Mouse (Mus musculus) hindbrain, postnatal 0 days (tissue): ENCODE measurements around the gene Kif27. TPM values are rescaled to one million over a fixed set of nuclear protein-coding genes. Genes with fewer than 3 reads are reported as not detected.

Source experiments
- ATAC-seq: fragments of 200-750 bp; cut with Nextera tagmentation; 2 replicates; pipeline ENCODE4 v1.8.0; 2017; ENCODE audit warnings: mild to moderate bottlenecking, moderate TSS enrichment, moderate library complexity
- DNase-seq: peaks from one replicate; pipeline ENCODE4 v3.0.0-alpha.2; 2015; ENCODE audit warnings: low spot score
- H3K27ac ChIP-seq: fragments of 300-500 bp; sonication (generic); 2 replicates; pipeline ENCODE4 v1.5.1; 2014; ENCODE audit warnings: mild to moderate bottlenecking
- H3K27me3 ChIP-seq: fragments of 300-500 bp; sonication (generic); 2 replicates; pipeline ENCODE4 v1.6.1; 2014; ENCODE audit warnings: low read length, mixed read lengths; ENCODE audit not compliant: insufficient read depth
- H3K36me3 ChIP-seq: fragments of 300-500 bp; sonication (generic); 2 replicates; pipeline ENCODE4 v1.6.1; 2014; ENCODE audit warnings: low read length, mixed read lengths; ENCODE audit not compliant: insufficient read depth
- H3K4me1 ChIP-seq: fragments of 300-500 bp; sonication (generic); 2 replicates; pipeline ENCODE4 v1.6.1; 2014; ENCODE audit warnings: antibody characterized with exemption, low read length, mixed read lengths; ENCODE audit not compliant: insufficient read depth
- H3K4me2 ChIP-seq: fragments of 300-500 bp; sonication (generic); 2 replicates; pipeline ENCODE4 v1.6.1; 2014; ENCODE audit warnings: low read depth, mild to moderate bottlenecking, low read length, moderate library complexity, mixed read lengths
- H3K4me3 ChIP-seq: fragments of 300-500 bp; sonication (generic); 2 replicates; pipeline ENCODE4 v1.5.1; 2014; ENCODE audit warnings: low read length
- H3K9ac ChIP-seq: fragments of 300-500 bp; sonication (generic); replicated peaks from 2 replicates; pipeline ENCODE4 v1.6.1; 2014; ENCODE audit warnings: mild to moderate bottlenecking, low read length, moderate library complexity, mixed read lengths
- H3K9me3 ChIP-seq: fragments of 300-500 bp; sonication (generic); 2 replicates; pipeline ENCODE4 v1.6.1; 2016; ENCODE audit warnings: low read length, mixed read lengths
- CTCF ChIP-seq: IDR thresholded peaks from 2 replicates; pipeline ENCODE4 v1.5.1; 2016; ENCODE audit warnings: antibody characterized with exemption, control low read depth, low read depth
- WGBS: fragments of 180-500 bp; shearing (Covaris S2); extraction: QIAGEN DNeasy Blood & Tissue Kit; methylation state at CpG from one replicate; pipeline ENCODE4 v1.1.7; 2014; 5-methylcytosine and 5-hydroxymethylcytosine counted together
- microRNA counts: library from miRNA; unstranded; fragments of <30 nt; microRNA quantifications from one replicate; lab custom pipeline; 2015
- microRNA-seq, 2 experiments: library from miRNA; unstranded; fragments of <30 nt; microRNA quantifications; one replicate each; pipeline ENCODE4; 2016
- polyA plus RNA-seq: library from polyadenylated mRNA; unstranded; fragments of >200 nt; fragmentation: Nextera tagmentation; extraction: Ambion mirVana; gene quantifications from 2 replicates; pipeline ENCODE4 v1.2.1, GENCODE M21; 2015
- total RNA-seq: library from RNA; depleted of rRNA; stranded (reverse); fragments of >200 nt; gene quantifications from 2 replicates; pipeline ENCODE4 v1.2.3, GENCODE M21; 2014; rRNA removed

Gene Kif27
- total and polyA plus RNA-seq, 2 experiments from 2014 or later = 1.2 to 1.7 TPM

DNA sequence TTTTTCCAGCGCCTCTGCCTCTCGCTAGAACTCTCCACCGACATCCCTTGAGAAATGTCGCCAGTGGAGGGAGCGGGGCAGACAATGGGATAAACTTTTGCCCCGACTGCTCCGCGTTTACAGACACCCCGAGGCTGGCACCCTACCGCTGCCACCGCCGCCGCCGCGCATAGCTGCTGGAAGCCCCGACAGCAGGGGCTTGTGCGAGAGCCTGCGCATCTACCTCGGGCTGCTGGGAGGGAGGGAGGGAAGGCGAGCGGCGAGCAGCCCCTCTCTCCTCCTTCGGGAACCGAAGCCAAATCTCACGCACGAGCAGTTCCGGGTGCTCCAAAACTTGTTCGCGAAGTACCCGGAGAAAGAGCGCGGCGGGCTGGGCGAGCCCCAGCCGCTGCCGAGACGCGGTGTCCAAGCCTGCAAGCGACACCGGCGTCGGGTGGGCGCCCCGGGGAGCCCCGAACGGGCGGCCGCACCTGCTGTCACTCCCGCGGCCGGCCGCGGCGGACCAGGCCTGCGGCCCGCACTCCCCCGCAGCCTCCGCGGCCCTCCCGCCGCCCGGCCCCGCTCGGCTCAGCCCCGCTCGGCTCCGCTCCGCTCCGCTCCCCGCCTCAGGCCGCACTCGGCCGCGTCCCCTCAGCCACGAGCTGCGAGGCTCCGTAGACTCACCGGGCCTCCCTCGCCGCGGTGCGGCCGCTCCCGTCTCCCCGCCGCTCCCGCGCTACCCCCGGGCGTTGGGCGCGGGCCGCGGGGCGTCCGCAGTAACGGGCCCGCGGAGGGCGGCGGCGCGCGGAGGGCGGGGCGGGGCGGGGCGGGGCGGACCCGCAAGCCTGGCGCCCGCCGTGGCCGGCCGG, 85.3 kb downstream of the Kif27 start:
- H3K36me3 ChIP-seq = no peaks in the 10 kb centered on the region
- no peak for TF ChIP-seq CTCF
- H3K27me3 ChIP-seq = no peaks in the 10 kb centered on the region
- H3K9me3 ChIP-seq = no peaks in the 10 kb centered on the region
- H3K4me1 ChIP-seq = 0 out of 2 replicates have a peak, but pooled peaks cover 5% of the 10 kb centered on the region
- 2% methylated on average over 92 of the region's 115 CpGs for WGBS
- H3K4me2 ChIP-seq = peak overlapping the region; percentile 81
- DNase-seq (peak; percentile 72), ATAC-seq (peak; percentile 65)
- H3K27ac ChIP-seq = peak overlapping the region; percentile 83
- peak overlapping the region; percentile 86 for H3K4me3 ChIP-seq
- H3K9ac ChIP-seq = peak overlapping the region; percentile 83

DNA sequence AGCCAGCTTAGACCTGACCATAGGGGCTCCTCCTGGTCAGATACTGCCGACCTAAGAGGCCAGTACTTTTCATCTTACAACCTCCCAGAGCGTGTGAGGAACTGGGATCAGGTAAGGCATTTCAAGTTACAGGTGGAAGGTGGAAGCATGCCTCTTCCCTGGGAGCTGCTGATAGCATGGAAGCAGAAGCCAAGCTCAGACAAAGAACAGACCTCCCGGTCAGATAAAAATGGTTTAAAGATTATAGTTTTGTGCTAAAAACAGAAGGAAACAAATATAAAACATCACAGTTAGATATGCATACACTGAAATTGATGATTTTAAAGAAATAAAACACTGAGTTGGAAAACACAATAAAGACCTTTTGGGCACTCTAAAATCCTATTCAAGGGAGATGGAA, 92.1 kb downstream of the Kif27 start:
- WGBS = 85% methylated on average over 3 of the region's 3 CpGs
- Histone ChIP-seq H3K27ac (no peak overlapping the region), H3K9me3 (no peaks in the 10 kb centered on the region), H3K4me3 (no peak overlapping the region), H3K36me3 (peaks cover 3% of the 10 kb centered on the region; the same call in 1 of the 2 replicates), H3K4me1 (no peaks in the 10 kb centered on the region), H3K4me2 (no peak overlapping the region), H3K9ac (no peak overlapping the region), H3K27me3 (no peaks in the 10 kb centered on the region)
- no peak for DNase-seq
- ATAC-seq = no peak
- TF ChIP-seq CTCF = no peak

DNA sequence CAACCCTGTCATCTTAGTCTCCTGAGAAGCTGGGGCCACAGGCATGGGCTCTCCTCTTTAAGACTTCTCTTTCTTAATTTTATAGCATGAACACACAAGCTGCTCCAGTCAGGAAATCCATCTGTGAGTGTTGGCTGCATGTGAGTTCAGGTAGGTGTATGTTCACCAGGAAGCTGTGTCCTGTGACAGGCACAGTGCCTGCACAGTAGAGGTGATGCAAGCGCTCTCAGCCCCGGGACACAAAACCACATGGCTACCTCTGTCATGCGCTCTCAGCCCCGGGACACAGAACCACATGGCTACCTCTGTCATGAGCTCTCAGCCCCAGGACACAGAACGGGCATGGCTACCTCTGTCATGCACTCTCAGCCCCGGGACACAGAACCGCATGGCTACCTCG, 95.4 kb downstream of the Kif27 start:
- DNase-seq = no peak
- no peak for TF ChIP-seq CTCF
- H3K9ac ChIP-seq = no peak overlapping the region
- ATAC-seq = no peak
- no peaks in the 10 kb centered on the region for H3K27me3 ChIP-seq
- H3K4me3 ChIP-seq = no peak overlapping the region
- H3K36me3 ChIP-seq = peaks cover 3% of the 10 kb centered on the region; the same call in 1 of the 2 replicates
- H3K27ac ChIP-seq = no peak overlapping the region
- no peaks in the 10 kb centered on the region for H3K9me3 ChIP-seq
- no peaks in the 10 kb centered on the region for H3K4me1 ChIP-seq
- WGBS = 81% methylated on average over 8 of the region's 8 CpGs
- H3K4me2 ChIP-seq = no peak overlapping the region

DNA sequence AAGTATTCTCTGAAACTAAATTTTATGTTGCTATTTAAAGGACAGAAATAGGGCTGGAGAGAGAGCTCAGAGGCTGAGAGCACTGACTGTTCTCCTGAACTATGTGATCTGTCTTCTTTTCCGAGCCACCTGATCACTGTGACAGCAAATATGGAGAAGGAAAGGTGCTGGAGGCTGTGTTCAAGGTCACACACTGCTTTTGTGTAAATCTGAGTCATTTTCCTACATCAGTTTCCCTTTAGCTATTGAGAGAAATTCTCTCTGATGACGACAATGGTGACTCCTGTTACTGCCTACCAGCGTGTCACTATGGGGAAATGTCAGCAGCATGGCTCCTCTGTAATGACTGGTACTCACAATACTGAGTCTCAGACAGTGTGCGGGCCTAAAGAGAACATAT, 97.2 kb downstream of the Kif27 start:
- no peaks in the 10 kb centered on the region for H3K4me1 ChIP-seq
- no peaks in the 10 kb centered on the region for H3K27me3 ChIP-seq
- H3K9me3 ChIP-seq = no peaks in the 10 kb centered on the region
- no peak overlapping the region for H3K9ac ChIP-seq
- no peak overlapping the region for H3K4me2 ChIP-seq
- no peak overlapping the region for H3K4me3 ChIP-seq
- H3K27ac ChIP-seq = no peak overlapping the region
- no peak for DNase-seq
- 87% methylated on average over 4 of the region's 4 CpGs for WGBS
- no peak for ATAC-seq
- peaks cover 3% of the 10 kb centered on the region; the same call in 1 of the 2 replicates for H3K36me3 ChIP-seq
- TF ChIP-seq CTCF = no peak

DNA sequence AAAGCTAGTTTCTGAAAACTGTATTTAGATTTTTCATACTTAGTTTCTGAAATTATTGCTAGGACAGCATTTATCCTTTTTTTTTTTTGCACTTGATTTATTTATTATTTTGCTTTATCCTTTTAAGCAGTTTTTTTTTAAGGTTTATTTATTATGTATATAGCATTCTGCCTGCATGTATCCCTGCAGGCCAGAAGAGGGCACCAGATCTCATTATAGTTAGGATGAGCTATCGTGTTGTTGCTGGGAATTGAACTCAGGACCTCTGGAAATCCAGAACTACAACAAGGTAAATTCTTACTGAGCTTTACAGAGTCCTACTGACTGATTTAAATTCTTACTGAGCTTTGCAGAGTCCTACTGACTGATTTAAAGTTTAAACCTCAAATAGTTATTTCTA, 105.7 kb downstream of the Kif27 start:
- TF ChIP-seq CTCF = peak; percentile 34
- Histone ChIP-seq H3K9me3 (no peaks in the 10 kb centered on the region), H3K9ac (no peak overlapping the region), H3K27me3 (no peaks in the 10 kb centered on the region), H3K36me3 (peaks cover 10% of the 10 kb centered on the region; the same call in 1 of the 2 replicates), H3K4me1 (no peaks in the 10 kb centered on the region), H3K4me3 (no peak overlapping the region), H3K4me2 (no peak overlapping the region), H3K27ac (no peak overlapping the region)
- WGBS = 90% methylated on average over 1 of the region's 1 CpGs
- no peak for ATAC-seq
- DNase-seq = no peak

DNA sequence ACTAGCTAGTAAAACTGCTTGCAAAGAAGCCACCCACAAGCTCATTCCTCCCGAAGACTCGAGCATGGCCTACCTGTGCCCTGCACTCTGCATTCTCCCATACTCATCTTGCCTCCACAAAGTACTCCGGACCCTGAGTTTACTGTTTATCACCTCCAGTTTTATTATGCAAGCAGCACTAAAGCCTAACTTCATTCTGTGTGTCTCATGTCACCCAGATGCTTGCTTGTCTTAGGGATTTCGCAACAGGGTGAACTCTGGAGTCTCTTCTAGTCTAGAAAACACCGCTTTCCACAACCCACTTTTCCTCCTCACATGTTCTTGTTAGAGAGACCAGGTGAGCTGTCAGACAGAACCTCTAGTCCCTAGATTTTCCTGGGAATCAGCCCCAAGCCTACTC, 110.0 kb downstream of the Kif27 start:
- Histone ChIP-seq H3K36me3 (peaks cover 5% of the 10 kb centered on the region; the same call in 1 of the 2 replicates), H3K27ac (no peak overlapping the region), H3K9me3 (no peaks in the 10 kb centered on the region), H3K27me3 (no peaks in the 10 kb centered on the region), H3K4me2 (no peak overlapping the region), H3K9ac (no peak overlapping the region), H3K4me1 (no peaks in the 10 kb centered on the region), H3K4me3 (no peak overlapping the region)
- 92% methylated on average over 5 of the region's 5 CpGs for WGBS
- no peak for DNase-seq
- ATAC-seq = no peak
- TF ChIP-seq CTCF = no peak

MicroRNAs encoded within 50 kb of the gene (microRNA counts, 519-probe panel; counts per million panel counts)
- microRNA mmu-miR-7a (lab: Ali Mortazavi, UCI) = 4,011 counts per million, percentile 71 among the panel's probes with 10 or more counts

Small RNA genes within 50 kb of the gene (microRNA-seq; reads per million reads assigned to microRNA genes)
- gene Mir6369 (0 reads per million in 2 experiments), gene Mir7-1 (384 to 416 reads per million in 2 experiments)

Other genes with a start within 250 kb of the Kif27 start
- 9.9 and 10.2 TPM in 2 replicates for gene Klhl3, start 245.5 kb downstream of the Kif27 start, total RNA-seq
- gene Klhl3, start 245.5 kb downstream of the Kif27 start, polyA plus RNA-seq = 10.6 and 11.1 TPM in 2 replicates
- gene Hnrnpa0, start 230.6 kb downstream of the Kif27 start, total RNA-seq = 178 and 184 TPM in 2 replicates
- gene Hnrnpa0, start 230.6 kb downstream of the Kif27 start, polyA plus RNA-seq = 56.8 and 64.4 TPM in 2 replicates
- gene Idnk, start 201.5 kb downstream of the Kif27 start, total RNA-seq = 20.2 and 20.6 TPM in 2 replicates
- gene Idnk, start 201.5 kb downstream of the Kif27 start, polyA plus RNA-seq = 52.5 and 55.3 TPM in 2 replicates
- 243 and 285 TPM in 2 replicates for gene Ubqln1, start 143.5 kb downstream of the Kif27 start, total RNA-seq
- gene Ubqln1, start 143.5 kb downstream of the Kif27 start, polyA plus RNA-seq = 106 and 111 TPM in 2 replicates
- gene Gkap1, start 83.4 kb downstream of the Kif27 start, total RNA-seq = 10.0 and 18.6 TPM in 2 replicates
- gene Gkap1, start 83.4 kb downstream of the Kif27 start, polyA plus RNA-seq = 39.5 and 41.1 TPM in 2 replicates
- 13.9 and 17.9 TPM in 2 replicates for gene 2210016F16Rik, start 26.1 kb upstream of the Kif27 start, total RNA-seq
- 19.8 and 20.3 TPM in 2 replicates for gene 2210016F16Rik, start 26.1 kb upstream of the Kif27 start, polyA plus RNA-seq
- gene Rmi1, start 43.1 kb upstream of the Kif27 start, total RNA-seq = 10.8 and 11.1 TPM in 2 replicates
- gene Rmi1, start 43.1 kb upstream of the Kif27 start, polyA plus RNA-seq = 19.0 and 19.5 TPM in 2 replicates
- gene Hnrnpk, start 44.2 kb upstream of the Kif27 start, total RNA-seq = 422 and 471 TPM in 2 replicates
- 910 and 964 TPM in 2 replicates for gene Hnrnpk, start 44.2 kb upstream of the Kif27 start, polyA plus RNA-seq